Mouse (Mus musculus) brain, embryonic 14.5 days (tissue): ENCODE measurements around the gene Pdlim7.

Experiments
- CTCF ChIP-seq: fragments of 200-500 bp; IDR thresholded peaks from 2 replicates; pipeline ENCODE4 v1.5.1; 2012; ENCODE audit warnings: inconsistent platforms, mild to moderate bottlenecking, moderate library complexity, borderline replicate concordance; ENCODE audit not compliant: insufficient read depth, insufficient read length; ENCODE audit errors: extremely low read depth
- POLR2A ChIP-seq: fragments of 200-500 bp; IDR thresholded peaks from 2 replicates; pipeline ENCODE4 v1.6.1; 2012; ENCODE audit warnings: mild to moderate bottlenecking, inconsistent platforms, borderline replicate concordance; ENCODE audit not compliant: poor library complexity, insufficient read depth, insufficient read length, severe bottlenecking; ENCODE audit errors: extremely low read depth

DNA sequence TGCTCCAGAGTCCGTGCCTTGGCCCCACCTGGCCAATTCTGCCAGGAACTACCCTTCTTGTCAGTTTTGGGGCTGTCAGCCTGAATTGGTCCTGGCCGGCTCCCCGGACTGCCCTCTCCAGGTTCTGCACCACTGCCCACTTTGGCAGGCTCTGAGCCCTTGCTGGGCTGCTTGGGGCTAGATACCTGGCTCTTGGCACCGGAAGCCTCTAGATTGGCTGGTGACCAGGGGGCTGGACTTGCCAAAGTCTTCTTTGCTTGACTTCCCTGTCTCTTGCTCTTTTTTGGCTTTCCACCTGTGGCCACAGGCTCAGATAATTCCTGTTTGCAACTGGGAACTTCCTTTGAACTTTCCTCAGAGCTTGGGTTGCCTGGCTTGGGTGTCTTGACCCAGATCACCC is 29.4 kb upstream of the Pdlim7 start:
- TF ChIP-seq POLR2A (no peak), CTCF (no peak)
